Mouse (Mus musculus): ENCODE results near the gene Pirt. TPM values are rescaled to one million over a fixed set of nuclear protein-coding genes. Genes with fewer than 3 reads are reported as not detected.

The Pirt gene
- polyA plus RNA-seq (2012; fragmentation: generic; extraction: Trizol) = not detected

DNA sequence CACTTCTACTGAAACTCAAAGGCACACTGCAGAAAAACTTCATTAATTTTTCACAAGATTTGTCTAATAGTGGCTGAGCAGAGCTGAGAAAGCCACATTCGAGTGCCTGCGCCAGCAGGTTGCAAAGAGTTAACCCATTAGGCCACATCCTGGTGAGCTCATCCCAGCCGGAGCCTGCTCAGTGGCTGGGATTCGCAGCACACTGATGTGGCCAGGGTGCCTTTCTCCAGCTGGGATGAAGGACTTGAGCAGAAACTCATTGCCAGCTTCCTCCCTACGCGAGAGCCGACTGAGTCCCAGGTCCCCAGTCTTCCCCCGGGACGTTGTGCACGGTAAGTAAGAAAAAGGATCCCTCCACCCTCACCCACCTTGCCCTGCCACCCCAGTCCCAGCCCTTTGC, at the start of gene Pirt:
Gene Pirt (plus strand): TSS at position 171 of the 400 bp plus-strand sequence.
- Histone ChIP-seq H3K79me2 (ENCODE audit: control insufficient read depth, insufficient read depth) (no peaks in the 10 kb centered on the region), H3K36me3 (ENCODE audit: control insufficient read depth, insufficient read depth) (no peaks in the 10 kb centered on the region), H3ac (ENCODE audit: control insufficient read depth, insufficient read length) (no peak within 1 kb of the TSS), H3K27me3 (ENCODE audit: control insufficient read depth, insufficient read depth, insufficient read length) (peaks cover 4% of the 10 kb centered on the region), H3K4me3 (no peak within 1 kb of the TSS), H3K4me2 (ENCODE audit: low read depth) (no peak within 1 kb of the TSS)
- TF ChIP-seq CEBPB (IDR thresholded peaks at IDR 0.05; ENCODE audit: insufficient read depth, poor library complexity, severe bottlenecking) = no peak
- no peak for TF ChIP-seq SRF (IDR thresholded peaks at IDR 0.05; ENCODE audit: control insufficient read depth, insufficient read length, low read depth)
- no peak for TF ChIP-seq TCF12 (IDR thresholded peaks at IDR 0.05; ENCODE audit: insufficient read depth, poor library complexity, severe bottlenecking)
- TF ChIP-seq POLR2A (IDR thresholded peaks at IDR 0.05; ENCODE audit: insufficient read length, low read depth) = no peak
- TF ChIP-seq REST (IDR thresholded peaks at IDR 0.05; ENCODE audit: insufficient read depth, insufficient read length) = no peak
- no peak for TF ChIP-seq E2F4 (IDR thresholded peaks at IDR 0.05; ENCODE audit: insufficient read depth)
- TF ChIP-seq USF1 (IDR thresholded peaks at IDR 0.05; ENCODE audit: low read depth) = no peak
- no peak for TF ChIP-seq MYOG (IDR thresholded peaks at IDR 0.05; ENCODE audit: control insufficient read depth in 1 of 3, insufficient read depth in 1 of 3, insufficient read length in 2 of 3, low read depth in 2 of 3)
- TF ChIP-seq POLR2AphosphoS2 (IDR thresholded peaks at IDR 0.05; ENCODE audit: insufficient read length, low read depth) = no peak
- no peak for TF ChIP-seq MAX (IDR thresholded peaks at IDR 0.05; ENCODE audit: low read depth)

DNA sequence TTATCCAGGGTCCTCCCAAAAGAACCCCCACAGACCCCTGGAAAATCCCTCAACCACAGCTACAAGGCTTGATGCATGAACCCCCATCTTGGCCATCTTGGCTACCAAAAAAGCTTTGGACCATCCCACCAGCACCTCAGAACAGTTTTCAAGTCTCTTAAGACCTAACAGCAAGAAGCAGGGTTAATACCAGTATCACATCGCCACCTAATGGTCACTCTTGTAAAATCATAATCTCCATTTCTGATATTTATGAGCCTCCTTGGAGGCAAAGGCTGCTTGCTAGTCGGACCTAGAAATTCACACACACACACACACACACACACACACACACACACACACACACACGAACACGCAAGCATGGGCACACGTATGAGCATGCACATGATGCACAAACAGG, 40.1 kb upstream of the Pirt start:
- Histone ChIP-seq H3K79me2 (ENCODE audit: control insufficient read depth, insufficient read depth) (no peaks in the 10 kb centered on the region), H3K36me3 (ENCODE audit: control insufficient read depth, insufficient read depth) (no peaks in the 10 kb centered on the region), H3K27me3 (ENCODE audit: control insufficient read depth, insufficient read depth, insufficient read length) (no peaks in the 10 kb centered on the region), H3K4me3 (no peak overlapping the region), H3K4me2 (ENCODE audit: low read depth) (no peak overlapping the region), H3ac (ENCODE audit: control insufficient read depth, insufficient read length) (no peak overlapping the region)
- TF ChIP-seq E2F4 (IDR thresholded peaks at IDR 0.05; ENCODE audit: insufficient read depth) (no peak), USF1 (IDR thresholded peaks at IDR 0.05; ENCODE audit: low read depth) (no peak), REST (IDR thresholded peaks at IDR 0.05; ENCODE audit: insufficient read depth, insufficient read length) (no peak), MYOG (IDR thresholded peaks at IDR 0.05; ENCODE audit: control insufficient read depth in 1 of 3, insufficient read depth in 1 of 3, insufficient read length in 2 of 3, low read depth in 2 of 3) (no peak), CEBPB (IDR thresholded peaks at IDR 0.05; ENCODE audit: insufficient read depth, poor library complexity, severe bottlenecking) (no peak), SRF (IDR thresholded peaks at IDR 0.05; ENCODE audit: control insufficient read depth, insufficient read length, low read depth) (no peak), POLR2AphosphoS2 (IDR thresholded peaks at IDR 0.05; ENCODE audit: insufficient read length, low read depth) (no peak), MAX (IDR thresholded peaks at IDR 0.05; ENCODE audit: low read depth) (no peak), TCF12 (IDR thresholded peaks at IDR 0.05; ENCODE audit: insufficient read depth, poor library complexity, severe bottlenecking) (no peak), POLR2A (IDR thresholded peaks at IDR 0.05; ENCODE audit: insufficient read length, low read depth) (no peak), MYOD1 (IDR thresholded peaks at IDR 0.05; ENCODE audit: control insufficient read depth in 1 of 3, insufficient read length in 2 of 3, low read depth in 2 of 3) (no peak), TCF3 (IDR thresholded peaks at IDR 0.05; ENCODE audit: insufficient read length, low read depth) (no peak)

DNA sequence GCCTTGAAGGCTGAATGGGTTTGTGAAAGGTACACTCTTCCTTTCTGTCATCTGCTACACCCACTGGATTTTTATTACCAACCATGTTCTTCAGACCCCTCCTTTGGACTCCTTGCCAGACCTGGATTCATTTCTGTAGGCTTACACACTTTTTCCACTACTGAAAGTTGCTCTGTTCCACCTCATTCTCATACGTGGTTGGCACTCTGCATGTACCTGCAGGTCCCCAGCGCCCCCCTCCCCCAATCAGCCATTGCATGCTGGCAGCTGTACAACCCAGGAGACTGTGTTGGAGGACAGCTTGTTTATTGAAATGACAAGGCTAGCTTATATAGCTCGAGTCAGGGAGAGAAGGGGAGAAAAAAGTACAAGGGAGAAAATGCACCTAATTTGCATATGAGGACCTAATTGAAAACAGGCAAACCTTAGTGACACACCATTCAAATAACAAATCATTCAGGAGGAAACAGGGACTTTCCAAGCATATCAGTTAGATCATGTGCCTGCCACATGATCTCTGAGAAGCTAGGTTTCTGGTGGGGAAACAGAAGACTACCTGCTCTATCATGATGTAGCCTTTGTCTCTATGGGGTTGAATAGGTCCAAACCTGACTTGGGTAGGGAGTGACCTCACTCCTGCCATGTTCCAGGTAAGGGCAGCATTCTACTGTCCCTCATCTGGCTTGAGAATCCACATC, 38.9 kb upstream of the Pirt start:
- no peaks in the 10 kb centered on the region for H3K79me2 ChIP-seq (ENCODE audit: control insufficient read depth, insufficient read depth)
- no peak overlapping the region for H3K4me3 ChIP-seq
- TF ChIP-seq TCF3 (IDR thresholded peaks at IDR 0.05; ENCODE audit: insufficient read length, low read depth) (no peak), MYOG (IDR thresholded peaks at IDR 0.05; ENCODE audit: control insufficient read depth in 1 of 3, insufficient read depth in 1 of 3, insufficient read length in 2 of 3, low read depth in 2 of 3) (no peak), SRF (IDR thresholded peaks at IDR 0.05; ENCODE audit: control insufficient read depth, insufficient read length, low read depth) (no peak), POLR2A (IDR thresholded peaks at IDR 0.05; ENCODE audit: insufficient read length, low read depth) (no peak), POLR2AphosphoS2 (IDR thresholded peaks at IDR 0.05; ENCODE audit: insufficient read length, low read depth) (no peak), E2F4 (IDR thresholded peaks at IDR 0.05; ENCODE audit: insufficient read depth) (no peak), MAX (IDR thresholded peaks at IDR 0.05; ENCODE audit: low read depth) (no peak), REST (IDR thresholded peaks at IDR 0.05; ENCODE audit: insufficient read depth, insufficient read length) (no peak), MYOD1 (IDR thresholded peaks at IDR 0.05; ENCODE audit: control insufficient read depth in 1 of 3, insufficient read length in 2 of 3, low read depth in 2 of 3) (no peak)
- H3K36me3 ChIP-seq (ENCODE audit: control insufficient read depth, insufficient read depth) = no peaks in the 10 kb centered on the region
- H3K27me3 ChIP-seq (ENCODE audit: control insufficient read depth, insufficient read depth, insufficient read length) = no peaks in the 10 kb centered on the region
- H3K4me2 ChIP-seq (ENCODE audit: low read depth) = no peak overlapping the region
- H3ac ChIP-seq (ENCODE audit: control insufficient read depth, insufficient read length) = no peak overlapping the region

DNA sequence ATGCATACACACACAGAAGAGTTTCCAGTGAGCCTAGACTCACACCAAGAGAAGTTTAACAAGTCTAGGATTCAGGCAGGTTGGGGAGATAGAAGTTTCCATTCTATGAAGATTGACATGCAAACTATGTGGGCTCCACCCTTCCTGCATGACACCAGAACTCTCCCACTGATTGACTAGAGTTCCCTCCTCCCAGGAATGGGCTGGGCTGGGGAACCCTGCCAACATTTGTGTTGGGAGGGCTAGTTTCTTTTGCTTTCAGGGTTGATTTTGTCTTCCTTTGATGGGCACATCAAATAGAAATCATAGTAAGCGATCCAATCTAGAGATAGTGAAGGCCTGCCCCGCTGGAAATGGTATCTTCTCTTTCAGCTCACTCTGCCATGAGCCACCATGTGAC, 30.5 kb upstream of the Pirt start:
- Histone ChIP-seq H3K4me3 (no peak overlapping the region), H3K4me2 (ENCODE audit: low read depth) (no peak overlapping the region), H3K79me2 (ENCODE audit: control insufficient read depth, insufficient read depth) (no peaks in the 10 kb centered on the region), H3K27me3 (ENCODE audit: control insufficient read depth, insufficient read depth, insufficient read length) (no peaks in the 10 kb centered on the region), H3K36me3 (ENCODE audit: control insufficient read depth, insufficient read depth) (no peaks in the 10 kb centered on the region), H3ac (ENCODE audit: control insufficient read depth, insufficient read length) (no peak overlapping the region)
- TF ChIP-seq REST (IDR thresholded peaks at IDR 0.05; ENCODE audit: insufficient read depth, insufficient read length) = no peak
- TF ChIP-seq MAX (IDR thresholded peaks at IDR 0.05; ENCODE audit: low read depth) = no peak
- TF ChIP-seq USF1 (IDR thresholded peaks at IDR 0.05; ENCODE audit: low read depth) = no peak
- no peak for TF ChIP-seq POLR2AphosphoS2 (IDR thresholded peaks at IDR 0.05; ENCODE audit: insufficient read length, low read depth)
- TF ChIP-seq POLR2A (IDR thresholded peaks at IDR 0.05; ENCODE audit: insufficient read length, low read depth) = no peak
- no peak for TF ChIP-seq TCF12 (IDR thresholded peaks at IDR 0.05; ENCODE audit: insufficient read depth, poor library complexity, severe bottlenecking)
- TF ChIP-seq MYOG (IDR thresholded peaks at IDR 0.05; ENCODE audit: control insufficient read depth in 1 of 3, insufficient read depth in 1 of 3, insufficient read length in 2 of 3, low read depth in 2 of 3) = no peak
- no peak for TF ChIP-seq SRF (IDR thresholded peaks at IDR 0.05; ENCODE audit: control insufficient read depth, insufficient read length, low read depth)
- TF ChIP-seq CEBPB (IDR thresholded peaks at IDR 0.05; ENCODE audit: insufficient read depth, poor library complexity, severe bottlenecking) = no peak
- TF ChIP-seq E2F4 (IDR thresholded peaks at IDR 0.05; ENCODE audit: insufficient read depth) = no peak
- no peak for TF ChIP-seq TCF3 (IDR thresholded peaks at IDR 0.05; ENCODE audit: insufficient read length, low read depth)
- no peak for TF ChIP-seq MYOD1 (IDR thresholded peaks at IDR 0.05; ENCODE audit: control insufficient read depth in 1 of 3, insufficient read length in 2 of 3, low read depth in 2 of 3)

Data from myocyte (in vitro differentiated cells).